Mouse (Mus musculus) intestine, embryonic 14.5 days (tissue): ENCODE measurements at regions not wholly inside any gene's neighbourhood (a gene's known extent, or its start where the extent isn't known, plus 50 kb on each side); places are given as distances from the start of the nearest gene placed in this dataset.

Source experiments
- ATAC-seq: fragments of 200-750 bp; cut with Nextera tagmentation; replicated peaks from 2 replicates; pipeline ENCODE4 v1.8.0; 2017; ENCODE audit warnings: low read depth, moderate number of reproducible peaks, moderate TSS enrichment, moderate library complexity; ENCODE audit not compliant: low FRiP score, low TSS enrichment
- DNase-seq: peaks from one replicate; pipeline ENCODE4 v3.0.0-alpha.2; 2018; ENCODE audit warnings: low spot score
- H3K27ac ChIP-seq: fragments of 300-500 bp; sonication (generic); 2 replicates; pipeline ENCODE4 v1.5.1; 2014; ENCODE audit warnings: low read depth, mild to moderate bottlenecking, control low read depth
- H3K27me3 ChIP-seq: fragments of 300-500 bp; sonication (generic); replicated peaks from 2 replicates; pipeline ENCODE4 v1.6.1; 2014; ENCODE audit warnings: low read length, control low read depth; ENCODE audit not compliant: control insufficient read depth, insufficient read depth
- H3K36me3 ChIP-seq: fragments of 300-500 bp; sonication (generic); 2 replicates; pipeline ENCODE4 v1.6.1; 2014; ENCODE audit warnings: low read length, control low read depth; ENCODE audit not compliant: control insufficient read depth, insufficient read depth
- H3K4me1 ChIP-seq: fragments of 300-500 bp; sonication (generic); replicated peaks from 2 replicates; pipeline ENCODE4 v1.6.1; 2014; ENCODE audit warnings: low read length, control low read depth, mixed read lengths; ENCODE audit not compliant: control insufficient read depth, insufficient read depth
- H3K4me2 ChIP-seq: fragments of 300-500 bp; sonication (generic); 2 replicates; pipeline ENCODE4 v1.6.1; 2014; ENCODE audit warnings: low read length
- H3K4me3 ChIP-seq: fragments of 300-500 bp; sonication (generic); 2 replicates; pipeline ENCODE4 v1.5.1; 2014; ENCODE audit warnings: low read depth, low read length, control low read depth, mixed read lengths
- H3K9ac ChIP-seq: fragments of 300-500 bp; sonication (generic); 2 replicates; pipeline ENCODE4 v1.6.1; 2014; ENCODE audit warnings: mild to moderate bottlenecking, low read length
- H3K9me3 ChIP-seq: fragments of 300-500 bp; sonication (generic); 2 replicates; pipeline ENCODE4 v1.6.1; 2016; ENCODE audit warnings: low read length, control low read depth; ENCODE audit not compliant: control insufficient read depth
- WGBS: fragments of 180-500 bp; shearing (Covaris S2); extraction: QIAGEN DNeasy Blood & Tissue Kit; methylation state at CpG from one replicate; pipeline ENCODE4 v1.1.7; 2014; 5-methylcytosine and 5-hydroxymethylcytosine counted together

GRCm38 (mm10) chr11:52628875-52629274 lies 135.6 kb upstream of the Fstl4 start:
- no peaks in the 10 kb centered on the region for H3K4me1 ChIP-seq
- no peak overlapping the region for H3K9ac ChIP-seq
- no peaks in the 10 kb centered on the region for H3K27me3 ChIP-seq
- H3K4me2 ChIP-seq, result no peak overlapping the region
- H3K9me3 ChIP-seq, result no peaks in the 10 kb centered on the region
- no peaks in the 10 kb centered on the region for H3K36me3 ChIP-seq
- no peak overlapping the region for H3K4me3 ChIP-seq
- 41% methylated on average over 2 of the region's 2 CpGs for WGBS
- DNase-seq (no peak), ATAC-seq (no peak)
- H3K27ac ChIP-seq, result no peak overlapping the region; the same call in 1 of the 2 replicates

GRCm38 (mm10) chr11:52629776-52630175 lies 134.7 kb upstream of the Fstl4 start:
- WGBS, result 61% methylated on average over 5 of the region's 5 CpGs

GRCm38 (mm10) chr11:52631579-52631978 lies 132.9 kb upstream of the Fstl4 start:
- Histone ChIP-seq H3K4me1 (no peaks in the 10 kb centered on the region), H3K27me3 (no peaks in the 10 kb centered on the region), H3K4me2 (no peak overlapping the region), H3K9me3 (no peaks in the 10 kb centered on the region), H3K27ac (no peak overlapping the region), H3K36me3 (no peaks in the 10 kb centered on the region), H3K9ac (no peak overlapping the region), H3K4me3 (no peak overlapping the region)
- DNase-seq (no peak), ATAC-seq (no peak)
- WGBS, result 54% methylated on average over 3 of the region's 3 CpGs

More at GRCm38 (mm10) chr11:52629776-52630175, 134.7 kb upstream of the Fstl4 start:
- Histone ChIP-seq H3K27me3 (no peaks in the 10 kb centered on the region), H3K27ac (no peak overlapping the region), H3K4me3 (no peak overlapping the region), H3K9ac (no peak overlapping the region), H3K4me1 (no peaks in the 10 kb centered on the region), H3K36me3 (no peaks in the 10 kb centered on the region), H3K4me2 (no peak overlapping the region), H3K9me3 (no peaks in the 10 kb centered on the region)
- ATAC-seq (no peak), DNase-seq (peak; percentile 60)

- H3K4me3 ChIP-seq, result no peak overlapping the region
- no peaks in the 10 kb centered on the region for H3K27me3 ChIP-seq
- ATAC-seq (no peak), DNase-seq (no peak)
- 81% methylated on average over 3 of the region's 3 CpGs for WGBS
- H3K36me3 ChIP-seq, result no peaks in the 10 kb centered on the region
- no peaks in the 10 kb centered on the region for H3K9me3 ChIP-seq
- H3K4me1 ChIP-seq, result no peaks in the 10 kb centered on the region
- no peak overlapping the region for H3K27ac ChIP-seq
- no peak overlapping the region for H3K9ac ChIP-seq
- H3K4me2 ChIP-seq, result no peak overlapping the region
Measured at GRCm38 (mm10) chr11:52634189-52634588, 130.2 kb upstream of the Fstl4 start.

GRCm38 (mm10) chr11:52635716-52636389 lies 128.6 kb upstream of the Fstl4 start:
- H3K9me3 ChIP-seq, result no peaks in the 10 kb centered on the region
- H3K4me2 ChIP-seq, result no peak overlapping the region
- H3K36me3 ChIP-seq, result no peaks in the 10 kb centered on the region
- ATAC-seq (no peak), DNase-seq (no peak)
- no peak overlapping the region for H3K27ac ChIP-seq
- H3K4me1 ChIP-seq, result no peaks in the 10 kb centered on the region
- H3K4me3 ChIP-seq, result no peak overlapping the region
- WGBS, result 51% methylated on average over 13 of the region's 13 CpGs
- H3K9ac ChIP-seq, result no peak overlapping the region
- no peaks in the 10 kb centered on the region for H3K27me3 ChIP-seq

- ATAC-seq, result no peak
- no peak overlapping the region for H3K4me3 ChIP-seq
- 96% methylated on average over 1 of the region's 1 CpGs for WGBS
- H3K4me1 ChIP-seq, result 0 out of 2 replicates have a peak, but pooled peaks cover 5% of the 10 kb centered on the region
- H3K27me3 ChIP-seq, result no peaks in the 10 kb centered on the region
- H3K27ac ChIP-seq, result no peak overlapping the region
- H3K9me3 ChIP-seq, result no peaks in the 10 kb centered on the region
- DNase-seq, result no peak
- no peak overlapping the region for H3K9ac ChIP-seq
- no peak overlapping the region for H3K4me2 ChIP-seq
- H3K36me3 ChIP-seq, result no peaks in the 10 kb centered on the region
Measured at GRCm38 (mm10) chr11:52638939-52639338, 125.5 kb upstream of the Fstl4 start.

- ATAC-seq (no peak), DNase-seq (no peak)
- Histone ChIP-seq H3K27me3 (no peaks in the 10 kb centered on the region), H3K36me3 (no peaks in the 10 kb centered on the region), H3K27ac (no peak overlapping the region), H3K9me3 (no peaks in the 10 kb centered on the region), H3K4me2 (no peak overlapping the region), H3K4me1 (0 out of 2 replicates have a peak, but pooled peaks cover 5% of the 10 kb centered on the region), H3K4me3 (no peak overlapping the region), H3K9ac (no peak overlapping the region)
- 43% methylated on average over 14 of the region's 14 CpGs for WGBS
Measured at GRCm38 (mm10) chr11:52641725-52642338, 122.6 kb upstream of the Fstl4 start.

- Histone ChIP-seq H3K27ac (no peak overlapping the region), H3K9me3 (no peaks in the 10 kb centered on the region), H3K27me3 (no peaks in the 10 kb centered on the region), H3K4me3 (no peak overlapping the region), H3K36me3 (no peaks in the 10 kb centered on the region), H3K4me2 (peak overlapping the region; percentile 11; the same call in 1 of the 2 replicates), H3K9ac (no peak overlapping the region), H3K4me1 (peaks cover 14% of the 10 kb centered on the region)
- ATAC-seq, result no peak
- DNase-seq, result peak; percentile 72
- 18% methylated on average over 6 of the region's 6 CpGs for WGBS
Measured at GRCm38 (mm10) chr11:52644081-52644768, 120.2 kb upstream of the Fstl4 start.
